Mouse (Mus musculus): ENCODE measurements at regions not wholly inside any gene's neighbourhood (a gene's known extent, or its start where the extent isn't known, plus 50 kb on each side); places are given as distances from the start of the nearest gene placed in this dataset.

DNA sequence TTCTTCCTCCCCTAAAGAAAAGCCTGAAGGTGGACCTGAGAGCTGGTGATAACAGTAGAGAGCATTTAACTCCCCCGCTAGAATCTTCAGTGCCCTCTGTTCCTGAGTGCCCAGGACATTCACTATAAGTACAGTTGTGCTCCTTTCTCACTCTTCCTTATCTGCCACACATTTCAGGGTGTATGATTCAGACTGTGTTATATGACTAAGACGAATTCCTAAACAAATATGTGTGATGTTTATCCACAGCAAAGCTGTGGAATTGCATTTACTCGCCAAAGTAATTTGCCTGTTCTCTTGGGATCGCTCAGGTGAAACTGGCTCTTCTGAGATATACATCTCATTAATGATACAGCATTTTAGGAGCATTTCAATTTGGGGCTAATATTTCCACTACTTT is 1051.9 kb upstream of the Flrt2 start:
- no peak for ATAC-seq (ENCODE audit: extremely low read depth, insufficient number of reproducible peaks, low FRiP score, poor library complexity, severe bottlenecking)

DNA sequence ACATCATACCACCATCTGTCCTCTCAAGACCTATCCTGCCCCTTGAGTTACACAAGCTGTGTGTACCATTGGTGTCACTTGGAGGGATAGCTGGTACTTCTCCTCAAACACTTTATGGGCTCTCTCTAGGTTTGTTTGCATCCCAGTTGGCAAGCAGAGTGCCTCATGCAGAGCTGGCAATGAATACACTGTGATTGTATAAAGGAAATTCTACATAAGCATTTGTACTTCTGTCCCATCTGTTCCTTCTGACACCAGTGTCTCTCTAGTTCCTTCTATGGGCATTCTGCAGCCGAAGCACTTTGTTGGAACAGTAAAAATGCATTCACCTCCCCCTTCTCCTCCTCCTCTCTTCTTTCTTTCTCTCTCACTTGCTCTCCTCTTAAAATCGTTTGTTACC is 1046.7 kb upstream of the Flrt2 start:
- ATAC-seq (ENCODE audit: extremely low read depth, insufficient number of reproducible peaks, low FRiP score, poor library complexity, severe bottlenecking) = no peak

DNA sequence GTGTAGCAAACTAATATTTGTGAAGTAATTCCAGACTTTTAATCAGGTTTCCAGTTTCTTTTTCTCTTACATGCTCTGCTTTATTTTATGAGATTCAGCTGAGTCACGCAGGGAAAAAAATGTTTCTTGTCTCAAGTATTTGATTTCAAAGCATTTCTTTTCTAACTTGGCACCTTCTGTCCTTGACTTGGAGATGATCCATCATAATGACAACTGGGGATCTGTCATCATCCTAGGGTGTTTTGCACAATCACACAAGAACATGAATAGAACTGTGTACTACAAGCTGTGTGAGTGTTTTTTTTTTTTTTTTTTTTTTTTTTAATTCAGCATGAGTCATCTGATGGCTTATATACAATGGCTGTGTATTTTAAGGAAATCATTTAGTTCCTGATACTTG is 1022.0 kb upstream of the Flrt2 start:
- ATAC-seq (ENCODE audit: extremely low read depth, insufficient number of reproducible peaks, low FRiP score, poor library complexity, severe bottlenecking) = no peak

DNA sequence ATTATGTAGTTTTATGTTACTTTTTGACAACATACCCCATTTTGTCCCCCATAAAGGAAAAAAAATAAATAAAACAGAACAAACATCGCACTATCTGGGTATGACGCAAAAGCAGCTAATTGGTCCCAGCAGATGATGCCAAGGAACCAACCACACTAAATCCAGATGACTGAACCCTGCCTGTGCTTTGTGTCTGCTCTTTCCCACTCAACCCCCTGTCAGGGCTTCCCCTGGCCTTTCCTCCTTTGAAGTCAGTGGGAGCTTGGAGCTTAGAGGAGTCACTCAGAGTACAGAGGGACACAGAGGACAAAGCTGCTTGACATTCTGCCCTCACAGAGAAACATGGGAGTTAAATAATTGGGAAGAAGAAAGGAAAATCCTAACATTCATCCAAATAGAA is 1017.1 kb upstream of the Flrt2 start:
- ATAC-seq (ENCODE audit: extremely low read depth, insufficient number of reproducible peaks, low FRiP score, poor library complexity, severe bottlenecking) = no peak

DNA sequence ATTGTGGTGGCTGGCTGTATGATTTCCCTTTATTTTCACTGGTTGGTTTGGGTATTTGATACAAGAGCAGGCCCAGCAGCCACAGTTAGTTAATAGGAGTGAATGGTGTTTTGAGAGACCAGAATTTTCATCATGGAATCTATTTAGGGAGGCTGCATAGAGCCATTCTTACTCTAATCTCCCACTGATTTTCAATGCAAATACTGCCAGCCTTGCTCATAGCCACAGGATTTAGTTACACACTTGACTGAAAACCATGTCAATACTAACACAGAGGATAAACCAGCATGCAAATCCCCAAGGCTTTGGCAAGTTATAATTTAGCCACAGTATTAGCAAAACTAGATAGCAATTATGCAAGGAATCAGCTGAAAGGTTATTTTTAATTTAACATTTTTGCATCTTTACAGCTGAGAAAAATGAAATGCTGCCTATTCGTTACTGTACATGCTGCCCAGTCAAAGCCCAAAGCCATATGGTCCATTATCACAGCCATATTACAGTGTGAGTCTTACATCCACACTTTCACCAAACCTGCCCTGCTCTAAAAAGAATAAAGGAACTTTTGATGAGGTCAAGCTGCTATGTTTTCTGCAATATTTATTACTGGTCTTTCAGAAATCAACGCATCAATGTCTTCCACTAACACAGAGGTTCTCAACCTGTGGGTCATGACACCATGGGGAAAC is 1000.5 kb upstream of the Flrt2 start:
- no peak for ATAC-seq (ENCODE audit: extremely low read depth, insufficient number of reproducible peaks, low FRiP score, poor library complexity, severe bottlenecking)

DNA sequence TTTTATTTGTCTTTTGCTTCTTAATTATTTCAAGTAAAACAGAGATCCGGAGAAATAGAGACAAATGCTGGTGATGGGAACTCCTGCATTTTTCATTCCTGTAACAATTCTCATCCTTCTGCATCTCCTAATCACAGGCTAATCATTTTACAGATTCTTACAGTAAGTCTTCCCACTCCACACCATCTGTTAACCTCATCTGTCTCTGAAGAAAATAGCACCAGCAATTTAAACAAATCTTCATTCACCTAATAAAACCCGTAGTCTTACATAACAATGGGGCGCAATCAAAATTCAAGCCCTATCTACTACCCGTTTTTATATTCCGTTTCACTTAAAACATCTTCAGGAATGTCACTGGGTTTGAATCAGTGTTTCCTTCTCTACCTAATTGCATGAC is 960.6 kb upstream of the Flrt2 start:
- ATAC-seq (ENCODE audit: extremely low read depth, insufficient number of reproducible peaks, low FRiP score, poor library complexity, severe bottlenecking) = no peak

DNA sequence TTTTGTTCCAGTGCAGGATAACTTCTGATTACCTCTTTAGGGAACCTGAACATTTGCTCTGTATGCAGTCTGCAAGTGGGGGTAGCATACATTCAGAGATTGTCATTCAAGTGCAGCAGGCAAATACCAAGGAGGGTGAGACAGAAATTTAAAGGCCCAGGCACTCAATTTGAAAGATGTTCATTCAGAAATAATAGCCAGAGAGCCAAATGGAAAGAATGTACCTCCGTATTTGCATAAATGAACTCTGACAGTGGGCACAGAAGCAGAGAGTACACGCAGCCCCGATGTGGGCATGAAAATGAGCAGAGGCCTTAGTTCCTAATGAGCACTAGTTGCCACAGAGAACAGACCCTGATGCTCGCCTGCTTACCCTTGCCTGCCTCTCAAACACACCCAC is 958.8 kb upstream of the Flrt2 start:
- no peak for ATAC-seq (ENCODE audit: extremely low read depth, insufficient number of reproducible peaks, low FRiP score, poor library complexity, severe bottlenecking)

DNA sequence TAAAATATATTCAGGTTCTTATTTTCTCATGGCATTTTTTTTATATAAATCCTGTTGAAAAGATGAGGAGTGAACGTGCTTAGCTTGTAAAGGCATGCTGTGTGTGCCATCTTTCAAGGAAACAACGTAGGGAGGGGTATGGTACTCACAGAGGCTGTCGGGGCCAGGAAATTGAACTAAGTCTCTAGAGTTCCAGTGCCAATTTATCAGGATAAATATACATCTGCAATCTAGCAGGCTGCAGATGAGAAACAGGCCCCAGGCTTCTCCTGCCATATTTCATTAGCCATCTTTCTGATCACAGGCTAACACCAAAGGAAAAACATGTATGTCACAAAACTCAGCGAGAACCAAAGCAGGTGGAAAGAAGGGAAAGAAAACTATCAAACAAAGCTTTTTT is 954.8 kb upstream of the Flrt2 start:
- ATAC-seq (ENCODE audit: extremely low read depth, insufficient number of reproducible peaks, low FRiP score, poor library complexity, severe bottlenecking) = no peak

DNA sequence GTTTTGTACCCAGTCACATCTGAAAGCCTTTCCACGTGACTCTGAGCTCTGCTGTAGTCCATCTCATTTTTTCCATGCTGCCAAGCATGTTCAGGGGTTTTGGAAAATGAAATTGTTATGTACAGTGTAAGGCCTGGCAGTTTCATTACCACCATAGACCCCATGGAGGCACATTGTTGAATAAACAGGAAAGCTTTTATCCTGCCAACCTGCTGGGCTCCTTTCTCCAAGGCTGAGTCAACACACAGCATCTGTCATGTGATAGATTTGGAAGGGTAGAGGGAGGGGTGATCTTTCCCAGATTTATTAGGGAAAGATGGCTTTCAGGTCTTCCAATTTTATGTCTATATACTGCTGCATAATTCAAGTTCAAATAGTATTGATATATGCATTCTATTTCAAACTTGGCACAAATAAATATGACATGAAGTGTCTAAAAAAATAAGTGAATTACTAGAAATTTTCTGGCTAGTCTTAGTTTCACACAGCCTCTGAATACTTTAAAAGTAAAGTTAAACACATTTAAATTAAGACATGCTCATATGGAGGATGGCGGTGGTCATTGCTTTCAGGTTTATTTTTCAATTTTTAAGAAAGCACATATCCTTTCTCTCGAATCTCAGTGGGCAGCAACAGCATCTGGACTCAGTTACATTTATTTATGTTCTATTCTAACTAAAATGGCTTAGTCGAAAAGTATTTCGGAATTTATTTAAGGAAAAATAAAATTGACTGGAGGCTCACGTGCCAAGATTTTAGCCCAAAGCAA is 942.1 kb upstream of the Flrt2 start:
- no peak for ATAC-seq (ENCODE audit: extremely low read depth, insufficient number of reproducible peaks, low FRiP score, poor library complexity, severe bottlenecking)

DNA sequence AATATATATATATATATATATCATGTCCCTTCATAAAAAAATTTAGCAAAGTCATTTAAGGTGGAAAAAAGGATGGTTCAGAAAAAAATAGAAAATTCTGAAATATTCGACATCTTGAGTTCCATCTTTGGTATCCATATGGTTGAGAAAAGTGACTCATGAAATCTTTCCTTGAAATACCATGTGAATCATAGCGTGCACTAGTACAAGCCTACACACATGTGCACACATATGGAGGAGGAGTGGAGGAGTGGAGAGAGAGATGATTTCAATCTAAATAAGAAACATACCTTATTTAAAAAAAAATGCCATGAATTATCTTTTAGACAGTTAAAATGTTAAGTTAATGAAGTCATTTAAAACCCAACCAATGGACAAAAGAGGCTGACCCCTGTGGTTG is 936.3 kb upstream of the Flrt2 start:
- no peak for ATAC-seq (ENCODE audit: extremely low read depth, insufficient number of reproducible peaks, low FRiP score, poor library complexity, severe bottlenecking)

DNA sequence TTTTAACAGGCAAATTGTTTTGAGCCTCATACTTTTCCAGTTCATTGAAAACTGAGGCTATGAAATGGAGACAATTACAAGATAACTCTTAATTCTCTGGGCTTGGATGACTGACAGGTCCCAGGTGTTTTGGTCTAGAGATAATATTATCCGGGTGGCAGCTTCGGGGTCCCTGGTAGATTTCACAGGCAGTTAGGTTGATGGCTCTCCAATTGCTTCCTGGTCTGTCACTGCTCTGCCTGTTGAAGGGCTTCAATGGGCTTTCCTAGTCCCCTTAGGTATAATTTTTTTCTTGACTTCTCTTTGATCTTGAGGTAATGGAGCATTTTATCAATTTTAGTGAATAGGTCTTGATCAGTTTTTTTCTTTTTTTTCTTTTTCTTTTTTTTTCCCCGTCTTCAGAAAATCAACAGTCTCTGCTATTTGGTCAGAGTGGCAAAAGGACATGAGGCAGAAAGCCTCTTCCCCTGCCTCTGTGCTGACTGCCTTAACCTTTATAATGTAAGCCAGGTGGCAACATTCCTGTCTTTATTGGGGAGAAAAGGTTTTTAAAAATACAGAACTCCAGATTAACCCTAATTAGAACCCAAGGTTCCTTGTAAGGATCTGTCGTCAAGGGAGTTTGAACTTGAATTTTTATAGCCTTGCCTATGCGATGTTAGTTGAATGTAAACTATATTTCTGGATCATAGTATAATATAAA is 896.0 kb upstream of the Flrt2 start:
- ATAC-seq (ENCODE audit: extremely low read depth, insufficient number of reproducible peaks, low FRiP score, poor library complexity, severe bottlenecking) = no peak

DNA sequence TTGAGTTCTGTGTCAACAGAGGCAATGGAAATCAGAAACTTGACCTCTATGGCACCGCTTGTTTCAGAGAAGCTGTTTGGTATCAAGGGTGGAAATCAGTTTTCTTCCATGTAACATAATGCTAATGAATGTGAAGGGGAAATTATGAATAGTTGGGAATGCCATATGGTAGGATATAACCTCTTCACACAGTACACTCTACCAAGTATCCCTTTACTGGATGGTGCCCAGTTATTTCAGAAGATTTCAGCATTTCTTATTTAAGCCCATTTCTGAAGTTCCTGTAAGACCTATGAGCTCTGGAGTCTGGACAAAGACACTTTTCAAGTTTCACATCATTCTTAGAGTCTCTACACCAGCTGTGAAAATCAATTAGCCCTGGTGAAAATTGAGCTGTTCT is 887.3 kb upstream of the Flrt2 start:
- no peak for ATAC-seq (ENCODE audit: extremely low read depth, insufficient number of reproducible peaks, low FRiP score, poor library complexity, severe bottlenecking)

DNA sequence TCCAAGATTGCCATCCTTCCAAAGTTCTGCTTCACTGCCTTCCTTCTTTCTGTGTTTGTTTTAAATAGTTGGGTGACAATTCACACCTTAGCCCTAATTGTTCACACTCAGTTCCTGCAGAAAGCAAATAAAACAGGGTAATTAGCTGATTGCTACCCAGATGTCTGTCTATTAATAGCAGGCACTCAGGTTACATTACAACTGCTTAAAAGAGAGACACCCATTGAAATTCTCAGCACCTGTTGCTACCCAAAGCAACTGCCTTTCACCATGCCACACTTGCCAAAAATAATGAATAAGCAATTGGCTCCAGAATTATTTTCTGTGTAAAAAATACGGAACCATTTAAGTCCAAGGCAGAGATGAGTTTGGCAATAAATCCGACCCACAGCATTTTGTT is 860.6 kb upstream of the Flrt2 start:
- no peak for ATAC-seq (ENCODE audit: extremely low read depth, insufficient number of reproducible peaks, low FRiP score, poor library complexity, severe bottlenecking)

DNA sequence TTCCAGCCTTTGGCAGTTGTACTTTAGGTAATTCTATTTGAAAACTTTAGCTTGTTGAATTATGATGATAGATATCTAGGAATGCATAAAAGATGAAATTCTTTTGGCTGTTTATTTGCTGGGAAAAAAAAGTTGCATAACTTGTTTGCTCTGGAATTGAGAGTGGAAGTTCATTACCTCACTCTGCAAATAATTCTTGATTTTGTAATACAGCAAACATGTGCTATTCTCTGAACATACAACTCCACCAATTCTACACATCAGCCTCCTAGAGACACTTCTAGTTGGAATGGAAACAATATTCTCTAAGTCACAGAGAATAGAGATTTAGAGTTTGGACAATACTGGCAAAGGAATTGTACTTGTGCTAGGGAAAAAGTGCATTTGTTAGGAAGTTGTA is 829.3 kb upstream of the Flrt2 start:
- ATAC-seq (ENCODE audit: extremely low read depth, insufficient number of reproducible peaks, low FRiP score, poor library complexity, severe bottlenecking) = no peak

DNA sequence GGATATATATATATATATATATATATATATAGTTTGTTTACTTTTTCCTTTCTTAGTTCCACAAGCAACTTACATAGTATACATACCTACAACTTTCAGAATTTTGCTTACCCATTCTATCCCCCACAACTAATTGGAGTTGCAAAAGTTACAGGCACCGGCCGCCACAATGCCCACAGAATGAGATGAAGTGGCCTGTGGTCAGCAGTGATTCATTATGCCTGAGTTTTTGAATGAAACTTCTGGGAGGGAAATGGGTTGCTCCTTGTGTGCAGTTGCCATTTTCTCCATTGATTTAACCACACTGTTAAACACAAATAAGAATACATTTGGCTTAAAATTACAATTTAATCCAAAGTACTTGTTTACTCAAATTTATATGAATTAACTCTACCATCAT is 781.2 kb upstream of the Flrt2 start:
- ATAC-seq (ENCODE audit: extremely low read depth, insufficient number of reproducible peaks, low FRiP score, poor library complexity, severe bottlenecking) = no peak

DNA sequence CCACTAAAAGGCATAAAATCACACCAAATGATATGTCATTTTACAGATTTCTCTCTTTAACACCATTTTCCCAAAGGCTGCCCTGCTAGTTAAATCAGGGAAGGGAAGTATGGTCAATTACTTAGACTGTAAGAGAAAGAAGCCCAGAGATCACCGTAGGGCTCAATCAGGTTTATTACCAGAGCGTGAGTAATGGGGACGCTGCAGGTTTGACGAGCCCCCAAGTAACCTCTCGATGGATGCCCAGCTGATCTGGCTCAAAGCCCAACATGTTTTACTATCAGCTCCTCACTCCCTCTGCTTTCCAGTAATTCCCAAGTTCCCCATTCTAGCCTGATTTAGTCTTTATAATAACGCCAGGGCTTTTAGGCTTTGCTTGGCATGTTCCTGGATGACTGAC is 749.0 kb upstream of the Flrt2 start:
- no peak for ATAC-seq (ENCODE audit: extremely low read depth, insufficient number of reproducible peaks, low FRiP score, poor library complexity, severe bottlenecking)
